Mouse (Mus musculus): ENCODE data around the gene Smurf1. TPM values are rescaled to one million over a fixed set of nuclear protein-coding genes. Genes with fewer than 3 reads are reported as not detected.
A peak's percentile ranks its signal among the peaks of the same experiment; 100 is the strongest.

Gene Smurf1
- polyA plus RNA-seq, 1 experiment, result 33.6 TPM

- peak; percentile 16 for DNase-seq
- Histone ChIP-seq H3K27me3 (ENCODE audit: control insufficient read depth, insufficient read depth, low read length) (no peaks in the 10 kb centered on the region), H3K27ac (ENCODE audit: control insufficient read depth, insufficient read depth, low read length) (no peak overlapping the region), H3K4me1 (replicated peaks; ENCODE audit: control insufficient read depth, insufficient read depth, low read length) (no peaks in the 10 kb centered on the region), H3K36me3 (ENCODE audit: control insufficient read depth, insufficient read depth, low read length) (no peaks in the 10 kb centered on the region), H3K4me3 (ENCODE audit: control insufficient read depth, insufficient read depth, low read length) (no peak overlapping the region)
- 77% methylated on average over 2 of the region's 2 CpGs for WGBS
- TF ChIP-seq CTCF (IDR thresholded peaks at IDR 0.05; ENCODE audit: borderline replicate concordance, control insufficient read depth, extremely low read depth, insufficient read depth, low read length, poor library complexity) (no peak), POLR2A (IDR thresholded peaks at IDR 0.05; ENCODE audit: control insufficient read depth, extremely low read depth, insufficient read depth, low read length, poor library complexity) (no peak)
Observed at GRCm38 (mm10) chr5:144998491-144998890, 32.8 kb upstream of the Smurf1 start.

DNA sequence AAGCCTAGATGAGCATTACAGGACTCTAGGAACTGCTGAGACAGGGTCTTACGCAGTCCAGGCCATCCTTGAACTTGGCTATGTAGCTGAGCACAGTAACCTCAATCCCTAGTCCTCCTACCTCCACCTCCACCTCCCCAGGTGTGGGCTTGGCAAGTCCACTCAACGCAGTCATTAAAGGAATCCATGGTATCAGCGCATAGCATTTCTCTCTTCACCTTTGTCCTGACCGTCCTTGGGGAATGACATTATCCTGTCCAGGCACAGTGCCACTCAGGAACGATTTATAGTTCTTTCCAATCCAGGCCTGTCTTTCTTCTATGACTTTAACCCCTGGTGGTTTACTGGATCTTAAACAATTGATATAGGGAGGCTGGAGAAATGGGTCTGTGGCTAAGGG lies 24.8 kb upstream of the Smurf1 start:
- Histone ChIP-seq H3K27ac (ENCODE audit: control insufficient read depth, insufficient read depth, low read length) (no peak overlapping the region), H3K4me1 (replicated peaks; ENCODE audit: control insufficient read depth, insufficient read depth, low read length) (no peaks in the 10 kb centered on the region), H3K4me3 (ENCODE audit: control insufficient read depth, insufficient read depth, low read length) (no peak overlapping the region), H3K27me3 (ENCODE audit: control insufficient read depth, insufficient read depth, low read length) (no peaks in the 10 kb centered on the region), H3K36me3 (ENCODE audit: control insufficient read depth, insufficient read depth, low read length) (no peaks in the 10 kb centered on the region)
- TF ChIP-seq CTCF (IDR thresholded peaks at IDR 0.05; ENCODE audit: borderline replicate concordance, control insufficient read depth, extremely low read depth, insufficient read depth, low read length, poor library complexity), result no peak
- TF ChIP-seq POLR2A (IDR thresholded peaks at IDR 0.05; ENCODE audit: control insufficient read depth, extremely low read depth, insufficient read depth, low read length, poor library complexity), result no peak
- WGBS, result 86% methylated on average over 5 of the region's 5 CpGs
- no peak for DNase-seq

- Histone ChIP-seq H3K4me3 (ENCODE audit: control insufficient read depth, insufficient read depth, low read length) (no peak overlapping the region), H3K4me1 (replicated peaks; ENCODE audit: control insufficient read depth, insufficient read depth, low read length) (no peaks in the 10 kb centered on the region), H3K27ac (ENCODE audit: control insufficient read depth, insufficient read depth, low read length) (no peak overlapping the region), H3K27me3 (ENCODE audit: control insufficient read depth, insufficient read depth, low read length) (no peaks in the 10 kb centered on the region), H3K36me3 (ENCODE audit: control insufficient read depth, insufficient read depth, low read length) (no peaks in the 10 kb centered on the region)
- DNase-seq, result no peak
- TF ChIP-seq POLR2A (IDR thresholded peaks at IDR 0.05; ENCODE audit: control insufficient read depth, extremely low read depth, insufficient read depth, low read length, poor library complexity), result no peak
- TF ChIP-seq CTCF (IDR thresholded peaks at IDR 0.05; ENCODE audit: borderline replicate concordance, control insufficient read depth, extremely low read depth, insufficient read depth, low read length, poor library complexity), result no peak
- WGBS, result 77% methylated on average over 2 of the region's 2 CpGs
Observed at GRCm38 (mm10) chr5:144990051-144990450, 24.4 kb upstream of the Smurf1 start.

DNA sequence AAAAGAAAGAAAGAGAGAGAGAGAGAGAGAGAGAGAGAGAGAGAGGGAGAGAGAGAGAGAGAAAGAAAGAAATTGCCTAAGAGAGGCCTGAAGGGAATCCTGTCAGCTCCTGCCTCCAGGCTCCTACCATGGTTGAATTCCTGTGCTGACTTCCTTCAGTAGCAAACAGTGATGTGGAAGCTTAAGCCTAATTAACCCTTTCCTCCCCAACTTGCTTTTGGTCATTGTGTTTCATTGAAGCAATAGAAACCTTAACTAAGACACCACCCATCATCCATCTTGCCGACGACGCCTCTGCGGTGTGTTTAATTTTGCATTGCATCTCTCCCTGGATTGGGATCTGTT lies 23.4 kb upstream of the Smurf1 start:
- H3K27me3 ChIP-seq (ENCODE audit: control insufficient read depth, insufficient read depth, low read length), result no peaks in the 10 kb centered on the region

GRCm38 (mm10) chr5:144988340-144989060 lies 22.9 kb upstream of the Smurf1 start:
- Histone ChIP-seq H3K4me1 (replicated peaks; ENCODE audit: control insufficient read depth, insufficient read depth, low read length) (no peaks in the 10 kb centered on the region), H3K4me3 (ENCODE audit: control insufficient read depth, insufficient read depth, low read length) (no peak overlapping the region), H3K36me3 (ENCODE audit: control insufficient read depth, insufficient read depth, low read length) (no peaks in the 10 kb centered on the region), H3K27ac (ENCODE audit: control insufficient read depth, insufficient read depth, low read length) (no peak overlapping the region), H3K27me3 (ENCODE audit: control insufficient read depth, insufficient read depth, low read length) (no peaks in the 10 kb centered on the region)
- WGBS, result 68% methylated on average over 9 of the region's 9 CpGs
- DNase-seq, result peak; percentile 18
- TF ChIP-seq CTCF (IDR thresholded peaks at IDR 0.05; ENCODE audit: borderline replicate concordance, control insufficient read depth, extremely low read depth, insufficient read depth, low read length, poor library complexity) (no peak), POLR2A (IDR thresholded peaks at IDR 0.05; ENCODE audit: control insufficient read depth, extremely low read depth, insufficient read depth, low read length, poor library complexity) (no peak)

More for the DNA sequence above, 23.4 kb upstream of the Smurf1 start:
- Histone ChIP-seq H3K4me3 (ENCODE audit: control insufficient read depth, insufficient read depth, low read length) (no peak overlapping the region), H3K36me3 (ENCODE audit: control insufficient read depth, insufficient read depth, low read length) (no peaks in the 10 kb centered on the region), H3K27ac (ENCODE audit: control insufficient read depth, insufficient read depth, low read length) (no peak overlapping the region), H3K4me1 (replicated peaks; ENCODE audit: control insufficient read depth, insufficient read depth, low read length) (no peaks in the 10 kb centered on the region)
- TF ChIP-seq POLR2A (IDR thresholded peaks at IDR 0.05; ENCODE audit: control insufficient read depth, extremely low read depth, insufficient read depth, low read length, poor library complexity) (no peak), CTCF (IDR thresholded peaks at IDR 0.05; ENCODE audit: borderline replicate concordance, control insufficient read depth, extremely low read depth, insufficient read depth, low read length, poor library complexity) (no peak)
- no peak for DNase-seq
- WGBS, result 92% methylated on average over 4 of the region's 4 CpGs

DNA sequence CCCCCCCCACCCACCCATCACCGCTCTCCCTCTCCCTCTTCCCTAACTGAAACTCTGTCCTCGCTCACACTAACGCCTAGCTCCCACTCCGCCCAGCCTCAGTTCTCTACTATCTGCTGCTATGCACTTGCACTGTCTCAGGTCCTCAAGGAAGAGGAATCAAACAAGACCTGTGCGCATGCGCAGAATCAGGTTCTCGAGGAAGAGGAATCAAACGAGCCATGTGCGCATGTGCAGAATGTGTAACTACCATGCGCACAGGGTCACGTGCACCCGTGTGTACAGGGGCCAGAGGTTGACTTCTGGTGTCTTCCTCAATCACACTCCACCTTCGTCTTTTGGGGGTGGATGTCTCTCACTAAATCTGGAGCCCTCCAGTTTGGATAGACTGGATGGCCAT lies 21.9 kb upstream of the Smurf1 start:
- Histone ChIP-seq H3K4me1 (replicated peaks; ENCODE audit: control insufficient read depth, insufficient read depth, low read length) (no peaks in the 10 kb centered on the region), H3K4me3 (ENCODE audit: control insufficient read depth, insufficient read depth, low read length) (no peak overlapping the region), H3K27me3 (ENCODE audit: control insufficient read depth, insufficient read depth, low read length) (no peaks in the 10 kb centered on the region), H3K36me3 (ENCODE audit: control insufficient read depth, insufficient read depth, low read length) (no peaks in the 10 kb centered on the region), H3K27ac (ENCODE audit: control insufficient read depth, insufficient read depth, low read length) (no peak overlapping the region)
- TF ChIP-seq CTCF (IDR thresholded peaks at IDR 0.05; ENCODE audit: borderline replicate concordance, control insufficient read depth, extremely low read depth, insufficient read depth, low read length, poor library complexity) (no peak), POLR2A (IDR thresholded peaks at IDR 0.05; ENCODE audit: control insufficient read depth, extremely low read depth, insufficient read depth, low read length, poor library complexity) (no peak)
- WGBS, result 91% methylated on average over 13 of the region's 13 CpGs
- no peak for DNase-seq

- Histone ChIP-seq H3K27ac (ENCODE audit: control insufficient read depth, insufficient read depth, low read length) (no peak overlapping the region), H3K36me3 (ENCODE audit: control insufficient read depth, insufficient read depth, low read length) (no peaks in the 10 kb centered on the region), H3K4me3 (ENCODE audit: control insufficient read depth, insufficient read depth, low read length) (no peak overlapping the region), H3K27me3 (ENCODE audit: control insufficient read depth, insufficient read depth, low read length) (no peaks in the 10 kb centered on the region), H3K4me1 (replicated peaks; ENCODE audit: control insufficient read depth, insufficient read depth, low read length) (no peaks in the 10 kb centered on the region)
- no peak for DNase-seq
- TF ChIP-seq CTCF (IDR thresholded peaks at IDR 0.05; ENCODE audit: borderline replicate concordance, control insufficient read depth, extremely low read depth, insufficient read depth, low read length, poor library complexity), result no peak
- no peak for TF ChIP-seq POLR2A (IDR thresholded peaks at IDR 0.05; ENCODE audit: control insufficient read depth, extremely low read depth, insufficient read depth, low read length, poor library complexity)
- 96% methylated on average over 5 of the region's 5 CpGs for WGBS
Observed at GRCm38 (mm10) chr5:144984839-144985238, 19.2 kb upstream of the Smurf1 start.

Measured in thymus, adult 2 months (tissue).